Mouse (Mus musculus) CH12.LX (cell line): ENCODE results near the gene Lman1l. TPM values are rescaled to one million over a fixed set of nuclear protein-coding genes. Genes with fewer than 3 reads are reported as not detected.

Experiments used
- DNase-seq: peaks from one replicate; pipeline ENCODE4 v3.0.0-alpha.2; 2013; ENCODE audit errors: extremely low read depth
- H3K27ac ChIP-seq: 2 replicates; pipeline ENCODE4 v1.5.1; 2012; ENCODE audit warnings: low read depth, mild to moderate bottlenecking, control low read depth, moderate library complexity; ENCODE audit not compliant: insufficient read depth
- H3K27me3 ChIP-seq: replicated peaks from 2 replicates; pipeline ENCODE3; 2012; ENCODE audit warnings: inconsistent platforms
- H3K36me3 ChIP-seq, 2 experiments: replicated peaks in 1 of 2; 2 replicates each; pipeline versions ENCODE3 to v1.6.1; 2012; ENCODE audit warnings: inconsistent platforms in 1 of 2, low read length in 1 of 2, mild to moderate bottlenecking in 1 of 2, mixed read lengths in 1 of 2, moderate library complexity in 1 of 2; ENCODE audit not compliant: control insufficient read depth in 1 of 2, insufficient read depth in 1 of 2
- H3K4me1 ChIP-seq, 2 experiments: 2 replicates each; pipeline ENCODE4 v1.6.1; 2012; ENCODE audit warnings: inconsistent platforms in 1 of 2, moderate library complexity in 1 of 2; ENCODE audit not compliant: insufficient read depth in 2 of 2, control insufficient read depth in 1 of 2
- H3K4me2 ChIP-seq: 2 replicates; pipeline ENCODE4 v1.6.1; 2012; ENCODE audit warnings: low read depth, mild to moderate bottlenecking, control low read depth; ENCODE audit not compliant: poor library complexity, insufficient read depth, severe bottlenecking
- H3K4me3 ChIP-seq, 3 experiments: fragments of 150-350 bp in 1 of 3; sonication (generic) in 1 of 3; replicated peaks in 1 of 3; 2 replicates each; pipeline versions ENCODE3 to v1.5.1; 2011 to 2012; ENCODE audit warnings: low read depth in 2 of 3, low read length in 2 of 3, mild to moderate bottlenecking in 2 of 3, moderate library complexity in 2 of 3, control low read depth in 1 of 3, improper control_type of control experiment in 1 of 3, inconsistent platforms in 1 of 3, mixed read lengths in 1 of 3; ENCODE audit not compliant: poor library complexity in 1 of 3
- H3K79me2 ChIP-seq: replicated peaks from 2 replicates; pipeline ENCODE4 v1.6.1; 2012; ENCODE audit warnings: mild to moderate bottlenecking, moderate library complexity; ENCODE audit not compliant: control insufficient read depth, poor library complexity, insufficient read depth, severe bottlenecking; ENCODE audit errors: extremely low read depth
- H3K9ac ChIP-seq: 2 replicates; pipeline ENCODE4 v1.6.1; 2012; ENCODE audit warnings: low read depth, mild to moderate bottlenecking, control low read depth, moderate library complexity; ENCODE audit not compliant: insufficient read depth
- H3K9me3 ChIP-seq: replicated peaks from 2 replicates; pipeline ENCODE3; 2012; ENCODE audit warnings: low read length, inconsistent platforms, mixed read lengths
- BHLHE40 ChIP-seq: IDR thresholded peaks from 2 replicates; pipeline ENCODE4 v1.6.1; 2011; ENCODE audit warnings: mild to moderate bottlenecking, low read depth, low read length, improper control_type of control experiment
- CHD1 ChIP-seq: IDR thresholded peaks from 2 replicates; pipeline ENCODE4 v1.6.1; 2012; ENCODE audit warnings: low read depth, low read length, improper control_type of control experiment, inconsistent platforms
- CTCF ChIP-seq, 2 experiments: IDR thresholded peaks in 1 of 2; conservative IDR thresholded peaks in 1 of 2; 2 replicates each; pipeline ENCODE4 v1.5.1; 2011 to 2012; ENCODE audit warnings: low read depth in 2 of 2, low read length in 2 of 2, improper control_type of control experiment in 1 of 2, inconsistent platforms in 1 of 2, mild to moderate bottlenecking in 1 of 2, moderate library complexity in 1 of 2
- E2F4 ChIP-seq: IDR thresholded peaks from 2 replicates; pipeline ENCODE4 v1.6.1; 2011; ENCODE audit warnings: low read depth, low read length, improper control_type of control experiment; ENCODE audit not compliant: insufficient replicate concordance
- ELF1 ChIP-seq: IDR thresholded peaks from 2 replicates; pipeline ENCODE4 v1.6.1; 2014; ENCODE audit warnings: low read depth, mild to moderate bottlenecking, inconsistent platforms, low read length, improper control_type of control experiment
- ETS1 ChIP-seq: conservative IDR thresholded peaks from 2 replicates; pipeline ENCODE4 v1.6.1; 2012; ENCODE audit warnings: low read depth, mild to moderate bottlenecking, inconsistent platforms, low read length, improper control_type of control experiment, moderate library complexity
- GABPA ChIP-seq: IDR thresholded peaks from 2 replicates; pipeline ENCODE4 v1.6.1; 2012; ENCODE audit warnings: low read depth, low read length, improper control_type of control experiment, inconsistent platforms; ENCODE audit not compliant: insufficient replicate concordance
- JUN ChIP-seq: IDR thresholded peaks from 2 replicates; pipeline ENCODE4 v1.6.1; 2011; ENCODE audit warnings: low read depth, mild to moderate bottlenecking, low read length, improper control_type of control experiment, moderate library complexity; ENCODE audit not compliant: insufficient read depth
- JUND ChIP-seq: conservative IDR thresholded peaks from 2 replicates; pipeline ENCODE4 v1.6.1; 2011; ENCODE audit warnings: low read depth, low read length, improper control_type of control experiment
- KAT2A ChIP-seq: IDR thresholded peaks from 2 replicates; pipeline ENCODE4 v1.6.1; 2012; ENCODE audit warnings: low read length, improper control_type of control experiment, inconsistent platforms; ENCODE audit not compliant: insufficient replicate concordance
- MAFK ChIP-seq: IDR thresholded peaks from 2 replicates; pipeline ENCODE4 v1.6.1; 2011; ENCODE audit warnings: low read length, improper control_type of control experiment; ENCODE audit not compliant: insufficient replicate concordance
- MAX ChIP-seq: IDR thresholded peaks from 2 replicates; pipeline ENCODE4 v1.6.1; 2011; ENCODE audit warnings: low read length, improper control_type of control experiment
- MAZ ChIP-seq: IDR thresholded peaks from 2 replicates; pipeline ENCODE4 v1.6.1; 2012; ENCODE audit warnings: low read depth, mild to moderate bottlenecking, inconsistent platforms, low read length, improper control_type of control experiment, moderate library complexity
- MEF2A ChIP-seq: IDR thresholded peaks from 2 replicates; pipeline ENCODE4 v1.6.1; 2014; ENCODE audit warnings: low read depth, mild to moderate bottlenecking, inconsistent platforms, low read length, improper control_type of control experiment, borderline replicate concordance
- MXI1 ChIP-seq: IDR thresholded peaks from 2 replicates; pipeline ENCODE4 v1.6.1; 2011; ENCODE audit warnings: mild to moderate bottlenecking, low read depth, low read length, improper control_type of control experiment
- MYC ChIP-seq: IDR thresholded peaks from 2 replicates; pipeline ENCODE4 v1.6.1; 2011; ENCODE audit warnings: low read depth, mild to moderate bottlenecking, improper control_type of control experiment, low read length
- NRF1 ChIP-seq: IDR thresholded peaks from 2 replicates; pipeline ENCODE4 v1.6.1; 2014; ENCODE audit warnings: low read depth, mild to moderate bottlenecking, inconsistent platforms, low read length, improper control_type of control experiment, moderate library complexity
- PAX5 ChIP-seq: IDR thresholded peaks from 2 replicates; pipeline ENCODE4 v1.6.1; 2012; ENCODE audit warnings: low read length, inconsistent platforms, mixed read lengths
- POLR2A ChIP-seq: IDR thresholded peaks from 2 replicates; pipeline ENCODE4 v1.6.1; 2011; ENCODE audit warnings: low read depth, mild to moderate bottlenecking, improper control_type of control experiment, low read length
- RAD21 ChIP-seq: IDR thresholded peaks from 2 replicates; pipeline ENCODE4 v1.6.1; 2011; ENCODE audit warnings: low read depth, mild to moderate bottlenecking, low read length, improper control_type of control experiment, moderate library complexity
- RCOR1 ChIP-seq: conservative IDR thresholded peaks from 2 replicates; pipeline ENCODE4 v1.6.1; 2012; ENCODE audit warnings: low read depth, mild to moderate bottlenecking, inconsistent platforms, low read length, improper control_type of control experiment
- SIN3A ChIP-seq: IDR thresholded peaks from 2 replicates; pipeline ENCODE4 v1.6.1; 2012; ENCODE audit warnings: low read length, improper control_type of control experiment, inconsistent platforms
- SMC3 ChIP-seq: IDR thresholded peaks from 2 replicates; pipeline ENCODE4 v1.6.1; 2011; ENCODE audit warnings: low read depth, low read length, improper control_type of control experiment
- TBP ChIP-seq: conservative IDR thresholded peaks from 2 replicates; pipeline ENCODE4 v1.6.1; 2011; ENCODE audit warnings: low read depth, low read length, improper control_type of control experiment
- TCF12 ChIP-seq: IDR thresholded peaks from 2 replicates; pipeline ENCODE4 v1.6.1; 2014; ENCODE audit warnings: low read depth, mild to moderate bottlenecking, inconsistent platforms, low read length, improper control_type of control experiment
- UBTF ChIP-seq: IDR thresholded peaks from 2 replicates; pipeline ENCODE4 v1.6.1; 2012; ENCODE audit warnings: low read depth, mild to moderate bottlenecking, inconsistent platforms, low read length, improper control_type of control experiment, moderate library complexity
- USF1 ChIP-seq: IDR thresholded peaks from 2 replicates; pipeline ENCODE4 v1.6.1; 2014; ENCODE audit warnings: low read depth, mild to moderate bottlenecking, inconsistent platforms, low read length, improper control_type of control experiment
- ZC3H11A ChIP-seq: IDR thresholded peaks from 2 replicates; pipeline ENCODE4 v1.6.1; 2012; ENCODE audit warnings: low read depth, mild to moderate bottlenecking, inconsistent platforms, low read length, improper control_type of control experiment
- ZNF384 ChIP-seq: IDR thresholded peaks from 2 replicates; pipeline ENCODE4 v1.6.1; 2012; ENCODE audit warnings: low read depth, low read length, improper control_type of control experiment, inconsistent platforms
- dilution Hi-C: fragments of 300-500 bp; cut with MboI; formaldehyde crosslinking; loops from 2 replicates; pipeline ENCODE4 v1.14.3; 2020; ENCODE audit warnings: low sequenced_read_pairs; ENCODE audit not compliant: extremely low pct_unique_long_range_greater_than_20kb, extremely low pct_ligation_motif_present
- in situ Hi-C: fragments of 300-500 bp; cut with MboI; formaldehyde crosslinking; loops from 3 replicates; pipeline ENCODE4 v1.14.3; 2019; ENCODE audit warnings: low sequenced_read_pairs, low pct_ligation_motif_present, low pct_unique_long_range_greater_than_20kb, mixed read lengths
- polyA plus RNA-seq: library from polyadenylated mRNA; unstranded; fragments of >175 nt; gene quantifications from 2 replicates; pipeline ENCODE4 v1.2.1, GENCODE M21; 2012; ENCODE audit warnings: low read depth; ENCODE audit not compliant: insufficient read length
- total RNA-seq, 2 experiments: library from RNA; depleted of rRNA; stranded (reverse); fragments of 300-350 nt in 1 of 2; fragments of >200 nt in 1 of 2; gene quantifications; 2 replicates each; pipeline ENCODE4 v1.2.3; 2012 to 2014

The Lman1l gene
- total and polyA plus RNA-seq, 3 experiments: 0.19 TPM; not detected in 2

DNA sequence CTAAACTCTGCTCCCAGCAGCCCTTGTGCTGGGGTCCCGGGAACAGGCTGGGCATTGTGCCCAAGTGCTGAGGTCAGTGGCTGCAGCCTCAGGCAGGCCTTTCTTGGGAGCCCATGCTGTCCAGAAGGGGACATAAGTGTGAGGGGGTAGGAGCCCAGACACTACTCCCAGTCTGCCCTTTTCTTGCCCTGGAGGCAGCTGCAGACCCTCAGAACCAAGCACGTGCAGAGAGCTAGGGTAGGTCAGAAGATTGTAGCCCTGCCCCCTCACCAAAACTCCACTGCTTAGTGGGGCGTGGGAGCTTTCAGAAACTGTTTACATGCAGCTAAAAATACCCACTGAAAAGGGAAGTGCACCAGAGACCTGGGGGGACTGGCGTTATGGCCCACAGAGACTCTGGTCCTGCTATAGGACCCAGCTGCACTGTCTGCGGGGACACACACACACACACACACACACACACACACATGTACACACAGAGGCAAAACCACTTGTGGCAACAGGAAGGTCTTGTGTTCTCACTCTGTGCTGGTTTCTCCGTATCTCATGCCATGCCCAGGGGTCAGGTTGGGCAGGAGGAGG, 17.3 kb upstream of the Lman1l start (continued):
- TF ChIP-seq USF1 (no peak), BHLHE40 (peak; percentile 98), KAT2A (no peak)
- TF ChIP-seq, all 38 proteins: peak for 18

GRCm38 (mm10) chr9:57637272-57637671, 16.7 kb upstream of the Lman1l start:
- TF ChIP-seq SIN3A (no peak), NRF1 (no peak), TBP (no peak), GABPA (no peak), MXI1 (no peak), MEF2A (no peak), PAX5 (no peak)
- TF ChIP-seq, all 38 proteins: peak for 0
- Histone ChIP-seq H3K9me3 (no peaks in the 10 kb centered on the region), H3K9ac (no peak overlapping the region), H3K27me3 (no peaks in the 10 kb centered on the region), H3K36me3 (peaks cover 8 to 54% of the 10 kb centered on the region in 2 experiments), H3K4me3 (no peak overlapping the region), H3K79me2 (peaks cover 87% of the 10 kb centered on the region), H3K27ac (peak overlapping the region; percentile 75), H3K4me2 (peak overlapping the region; percentile 57), H3K4me1 (peaks cover 57 to 98% of the 10 kb centered on the region in 2 experiments)
- DNase-seq: no peak
- dilution Hi-C loops (no loop called here), in situ Hi-C loops (no loop called here)

- dilution Hi-C loops: no loop called here
- no peak overlapping the region for H3K9ac ChIP-seq
- in situ Hi-C loops: no loop called here
- peak; percentile 65 for DNase-seq
- no peak overlapping the region for H3K4me2 ChIP-seq
- H3K36me3 ChIP-seq: peaks cover 39 to 79% of the 10 kb centered on the region in 2 experiments
- peaks cover 46 to 98% of the 10 kb centered on the region in 2 experiments for H3K4me1 ChIP-seq
- no peaks in the 10 kb centered on the region for H3K9me3 ChIP-seq
- H3K27ac ChIP-seq: no peak overlapping the region
- H3K4me3 ChIP-seq: no peak overlapping the region
- H3K79me2 ChIP-seq: peaks cover 58% of the 10 kb centered on the region
- no peaks in the 10 kb centered on the region for H3K27me3 ChIP-seq
- TF ChIP-seq SIN3A (no peak; the same call in 1 of the 2 replicates), MEF2A (no peak), ELF1 (no peak), RCOR1 (no peak), KAT2A (no peak), ZNF384 (no peak), RAD21 (peak; percentile 4), MAFK (no peak), USF1 (no peak), NRF1 (no peak), UBTF (no peak), JUND (no peak), E2F4 (no peak), MAX (no peak), SMC3 (peak; percentile 2; the same call in 1 of the 2 replicates), TBP (no peak), MAZ (no peak), TCF12 (no peak), MYC (no peak), ZC3H11A (no peak), POLR2A (no peak), CTCF (conservative IDR thresholded peaks at IDR 0.05 in 1 of 2, IDR thresholded peaks at IDR 0.05 in 1 of 2; ENCODE audit: low read depth in 2 of 2, low read length in 2 of 2) (peak in 1 of 2 experiments; percentile 56; a peak in 2 of 4 replicates), ETS1 (0 out of 2 replicates have a peak, but pooled peaks have one; percentile 20), CHD1 (no peak), JUN (no peak)
These were observed 13.0 kb upstream of the Lman1l start for GRCm38 (mm10) chr9:57633481-57634024.
